Mouse (Mus musculus): Measurements from ENCODE around the gene Nt5c. TPM values are rescaled to one million over a fixed set of nuclear protein-coding genes. Genes with fewer than 3 reads are reported as not detected.
"Not testable (repeated sequence)": the region's sequence is repeated elsewhere in the genome, so short reads cannot be mapped to it uniquely, and the experiment has no call there.

Nt5c gene
- total RNA-seq (2021), result 100 to 1,000 TPM in 1 of 2 experiments, 10 to 100 TPM in 1; 91.6 to 113 TPM
- long read RNA-seq, experiment 1, transcript Nt5c-201 (5 exons, 858 nt), result major isoform, 50 of 73 reads
- long read RNA-seq, experiment 1, partial matches to known transcripts, result 3 of 73 reads
- long read RNA-seq, experiment 1, other reads (novel, unspliced or antisense), result 14 of 73 reads
- long read RNA-seq, experiment 2, transcript Nt5c-204 (2 exons, 395 nt), result minor isoform, 9 of 78 reads
- long read RNA-seq, experiment 2, transcript Nt5c-201 (5 exons, 858 nt), result major isoform, 51 of 78 reads
- long read RNA-seq, experiment 2, partial matches to known transcripts, result 0 of 78 reads
- long read RNA-seq, experiment 2, other reads (novel, unspliced or antisense), result 14 of 78 reads

GRCm38 (mm10) chr11:115491356-115492083 lies at the start of gene Nt5c:
Nt5c (minus strand) TSS chr11:115491862.
- peak; percentile 53 to 66 for DNase-seq (ENCODE audit: low spot score in 2 of 2)

GRCm38 (mm10) chr11:115538045-115538444 lies 46.4 kb upstream of the Nt5c start:
- no peak for DNase-seq (ENCODE audit: low spot score in 2 of 2)

GRCm38 (mm10) chr11:115536856-115537568 lies 45.4 kb upstream of the Nt5c start:
- no peak for DNase-seq (ENCODE audit: low spot score in 2 of 2)

GRCm38 (mm10) chr11:115536038-115536681 lies 44.5 kb upstream of the Nt5c start, which contains the start of gene Sumo2:
Sumo2 (minus strand) TSS chr11:115536276.
- DNase-seq (ENCODE audit: low spot score in 2 of 2), result peak; percentile 98 to 99

GRCm38 (mm10) chr11:115535401-115536037 lies 43.9 kb upstream of the Nt5c start:
- DNase-seq (ENCODE audit: low spot score in 2 of 2), result peak; percentile 40 to 57

GRCm38 (mm10) chr11:115534759-115535371 lies 43.2 kb upstream of the Nt5c start:
- no peak for DNase-seq (ENCODE audit: low spot score in 2 of 2)

- not testable (repeated sequence) for DNase-seq (ENCODE audit: low spot score in 2 of 2)
These were observed 34.8 kb upstream of the Nt5c start for GRCm38 (mm10) chr11:115526446-115526845.

- no peak for DNase-seq (ENCODE audit: low spot score in 2 of 2)
These were observed 31.0 kb upstream of the Nt5c start for GRCm38 (mm10) chr11:115522703-115523102.

GRCm38 (mm10) chr11:115522238-115522637 lies 30.6 kb upstream of the Nt5c start:
- DNase-seq (ENCODE audit: low spot score in 2 of 2), result no peak

GRCm38 (mm10) chr11:115521080-115521479 lies 29.4 kb upstream of the Nt5c start:
- no peak for DNase-seq (ENCODE audit: low spot score in 2 of 2)

GRCm38 (mm10) chr11:115520218-115520617 lies 28.6 kb upstream of the Nt5c start:
- no peak for DNase-seq (ENCODE audit: low spot score in 2 of 2)

- no peak for DNase-seq (ENCODE audit: low spot score in 2 of 2)
These were observed 27.9 kb upstream of the Nt5c start for GRCm38 (mm10) chr11:115519581-115519980.

GRCm38 (mm10) chr11:115518693-115519092 lies 27.0 kb upstream of the Nt5c start:
- DNase-seq (ENCODE audit: low spot score in 2 of 2), result no peak

GRCm38 (mm10) chr11:115516942-115517341 lies 25.3 kb upstream of the Nt5c start:
- DNase-seq (ENCODE audit: low spot score in 2 of 2), result no peak

GRCm38 (mm10) chr11:115515021-115515420 lies 23.4 kb upstream of the Nt5c start:
- DNase-seq (ENCODE audit: low spot score in 2 of 2), result no peak

GRCm38 (mm10) chr11:115514238-115514663 lies 22.6 kb upstream of the Nt5c start, which contains the start of gene Jpt1:
Jpt1 (minus strand) TSS chr11:115514387.
- peak; percentile 86 to 92 for DNase-seq (ENCODE audit: low spot score in 2 of 2)

GRCm38 (mm10) chr11:115513271-115514237 lies 21.9 kb upstream of the Nt5c start:
- peak in 1 of 2 experiments; percentile 14 for DNase-seq (ENCODE audit: low spot score in 2 of 2)

- no peak for DNase-seq (ENCODE audit: low spot score in 2 of 2)
These were observed 20.9 kb upstream of the Nt5c start for GRCm38 (mm10) chr11:115512407-115513183.
